Mouse (Mus musculus) gastrocnemius, adult 2 months (tissue): ENCODE measurements around the gene Chrna10. TPM values are rescaled to one million over a fixed set of nuclear protein-coding genes. Genes with fewer than 3 reads are reported as not detected.

Experiments used
- DNase-seq: peaks from one replicate; pipeline ENCODE4 v3.0.0; 2022
- H3K27ac ChIP-seq: fragments of 200-600 bp; 2 replicates; pipeline ENCODE4 v1.8.1; 2022; ENCODE audit warnings: mild to moderate bottlenecking
- H3K4me3 ChIP-seq: fragments of 200-600 bp; 2 replicates; pipeline ENCODE4 v1.8.1; 2022; ENCODE audit warnings: mild to moderate bottlenecking, moderate library complexity
- CTCF ChIP-seq: fragments of 200-600 bp; IDR thresholded peaks from 2 replicates; pipeline ENCODE4 v1.8.1; 2022; ENCODE audit warnings: antibody characterized with exemption, mild to moderate bottlenecking, moderate library complexity
- intact Hi-C: fragments of 180-260 bp; cut with DNase I; formaldehyde crosslinking; loops from one replicate; pipeline ENCODE4 v1.15.1; 2025
- long read RNA-seq, 2 experiments: library from polyadenylated mRNA; stranded (forward); transcript quantifications; one replicate each; pipeline ENCODE4 v2.0.0; 2021
- total RNA-seq, 2 experiments: library from RNA; stranded (reverse); gene quantifications; 2 replicates each; pipeline ENCODE4 v1.2.3; 2021

The Chrna10 gene
- not detected for total RNA-seq
- long read RNA-seq, experiment 1: 0 reads
- long read RNA-seq, experiment 2: 0 reads

- no peak for TF ChIP-seq CTCF
- intact Hi-C loops: no loop called here
These were observed at the start of gene Chrna10 for GRCm38 (mm10) chr7:102116579-102117331. Gene Chrna10, minus strand, starts transcription at chr7:102116828.

GRCm38 (mm10) chr7:102153691-102154090 is 37.1 kb upstream of the Chrna10 start:
- TF ChIP-seq CTCF: no peak
- H3K27ac ChIP-seq: no peak overlapping the region
- DNase-seq: no peak
- intact Hi-C loops: no loop called here
- no peak overlapping the region for H3K4me3 ChIP-seq

More at GRCm38 (mm10) chr7:102116579-102117331, at the start of gene Chrna10:
- H3K4me3 ChIP-seq: no peak within 1 kb of the TSS
- H3K27ac ChIP-seq: no peak within 1 kb of the TSS; the same call in 1 of the 2 replicates
- DNase-seq: peak; percentile 12

DNA sequence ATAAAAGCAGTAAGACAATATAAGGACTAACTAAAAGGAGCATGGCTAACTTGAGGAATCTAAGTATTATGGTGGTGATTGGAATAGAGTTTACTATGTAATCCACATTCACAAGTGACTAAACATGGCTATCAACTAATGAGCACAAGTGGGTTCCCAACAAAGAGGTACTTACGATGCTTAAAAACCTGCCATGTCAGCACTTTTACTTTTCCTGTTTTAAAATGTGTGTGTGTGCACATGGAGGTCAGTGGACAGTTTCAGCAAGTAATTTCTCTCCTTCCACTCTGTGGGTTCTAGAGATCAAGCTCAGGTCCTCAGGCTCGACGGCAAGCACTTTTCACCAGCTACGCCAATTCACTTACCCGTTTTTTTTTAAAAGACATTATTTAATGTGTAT is 21.3 kb upstream of the Chrna10 start:
- H3K4me3 ChIP-seq: no peak overlapping the region
- no peak overlapping the region for H3K27ac ChIP-seq
- intact Hi-C loops: loop anchor here (5.0 kb wide), 1 partner anchor 84 kb away; no protein-coding TSS in a partner anchor
- DNase-seq: no peak
- TF ChIP-seq CTCF: no peak

- Histone ChIP-seq H3K4me3 (no peak overlapping the region), H3K27ac (no peak overlapping the region)
- DNase-seq: peak; percentile 32
- TF ChIP-seq CTCF: peak; percentile 64
- intact Hi-C loops: loop anchor here (5.0 kb wide), 1 partner anchor 85 kb away; no protein-coding TSS in a partner anchor
These were observed 20.8 kb upstream of the Chrna10 start for GRCm38 (mm10) chr7:102137464-102137863.

DNA sequence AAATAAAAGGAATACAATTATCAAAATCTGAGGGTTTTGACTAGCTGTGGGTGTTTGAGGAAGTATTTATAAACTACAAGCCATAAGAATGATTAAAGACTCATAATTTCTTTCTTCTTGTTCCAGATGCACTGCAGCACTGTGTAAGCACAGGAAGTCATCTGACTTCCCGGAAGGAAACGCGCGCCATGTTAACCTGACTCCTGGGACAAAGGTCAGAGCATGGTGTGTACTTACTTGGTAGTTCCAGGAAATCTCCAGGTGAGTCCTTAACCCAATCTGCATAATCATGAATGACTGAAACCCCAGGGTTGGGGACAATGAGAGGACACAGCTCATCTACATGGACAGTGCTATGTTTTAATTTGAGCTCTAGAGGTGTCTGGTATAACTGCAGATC is 15.8 kb upstream of the Chrna10 start:
- intact Hi-C loops: no loop called here
- no peak for DNase-seq
- Histone ChIP-seq H3K4me3 (no peak overlapping the region), H3K27ac (peak overlapping the region; percentile 50)
- no peak for TF ChIP-seq CTCF

DNA sequence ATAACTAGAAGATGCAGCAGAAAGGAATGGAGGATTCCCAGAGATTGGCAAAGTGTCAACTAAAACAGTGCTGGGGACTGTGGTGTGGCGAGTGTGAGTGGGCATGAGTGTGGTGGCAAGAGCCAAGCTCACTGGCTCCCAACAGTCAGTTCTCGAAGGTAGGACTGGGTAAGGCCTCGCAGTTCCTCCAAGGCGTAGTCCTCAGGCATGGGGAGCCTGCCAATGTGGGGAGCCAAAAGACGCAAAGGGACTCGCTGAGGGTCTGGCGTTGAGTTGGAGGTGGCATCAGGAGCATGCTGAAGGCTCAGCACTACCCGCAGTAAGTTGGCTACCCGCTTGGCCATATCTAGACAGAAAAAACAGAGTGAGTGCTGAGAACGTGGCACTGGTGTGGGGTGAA is 3.7 kb upstream of the Chrna10 start:
- DNase-seq: no peak

DNA sequence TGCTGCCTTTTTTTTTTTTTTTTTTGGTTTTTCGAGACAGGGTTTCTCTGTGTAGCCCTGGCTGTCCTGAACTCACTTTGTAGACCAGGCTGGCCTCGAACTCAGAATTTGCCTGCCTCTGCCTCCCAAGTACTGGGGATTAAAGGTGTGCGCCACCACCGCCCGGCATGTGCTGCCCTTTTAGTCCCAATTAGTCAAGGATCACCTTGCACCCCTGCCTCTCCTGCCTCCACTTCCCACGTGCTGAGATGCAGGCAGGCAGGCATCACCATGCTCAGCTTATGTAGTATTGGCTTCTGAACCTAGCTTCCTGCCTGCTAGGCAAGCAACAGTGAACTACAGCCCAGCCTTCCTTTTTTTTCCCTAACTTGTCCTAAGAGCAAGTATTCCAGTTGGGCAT is 754 bp upstream of the Chrna10 start:
- Histone ChIP-seq H3K27ac (no peak overlapping the region), H3K4me3 (no peak overlapping the region)
- intact Hi-C loops: no loop called here
- peak; percentile 16 for DNase-seq
- TF ChIP-seq CTCF: no peak

More for the DNA sequence above, 3.7 kb upstream of the Chrna10 start:
- Histone ChIP-seq H3K4me3 (no peak overlapping the region), H3K27ac (no peak overlapping the region)
- TF ChIP-seq CTCF: no peak
- intact Hi-C loops: no loop called here

- peak; percentile 35 for DNase-seq
- Histone ChIP-seq H3K27ac (no peak overlapping the region), H3K4me3 (no peak overlapping the region)
- TF ChIP-seq CTCF: no peak
- intact Hi-C loops: no loop called here
These were observed 3.4 kb downstream of the Chrna10 start for GRCm38 (mm10) chr7:102113151-102113729.

GRCm38 (mm10) chr7:102109746-102110145 is 6.9 kb downstream of the Chrna10 start:
- intact Hi-C loops: no loop called here
- DNase-seq: no peak
- Histone ChIP-seq H3K27ac (peak overlapping the region; percentile 6), H3K4me3 (no peak overlapping the region)
- no peak for TF ChIP-seq CTCF

DNA sequence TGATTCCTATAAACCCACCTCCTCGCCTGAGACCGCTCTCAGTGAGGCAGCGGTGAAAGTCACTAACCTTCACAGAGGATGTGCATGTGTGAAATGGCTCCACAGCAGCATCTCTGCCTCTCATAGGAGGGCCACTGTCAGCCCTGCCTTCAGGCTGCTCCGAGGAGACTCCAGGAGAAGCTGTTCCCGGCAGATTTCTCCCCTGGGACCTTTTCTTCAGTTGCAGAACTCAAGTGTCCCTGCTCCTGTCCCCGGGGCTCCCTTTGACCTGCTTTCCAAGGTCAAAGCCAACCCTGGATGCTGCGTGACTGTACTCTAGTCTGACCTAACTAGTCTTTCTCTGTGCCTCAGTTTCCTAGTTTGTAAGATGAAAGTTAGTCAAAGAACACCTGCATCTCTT is 7.5 kb downstream of the Chrna10 start, which contains the start of gene Art5:
TSS of gene Art5 (minus strand) at position 319 of the 400 bp plus-strand sequence.
- TF ChIP-seq CTCF: no peak
- Histone ChIP-seq H3K27ac (peak within 1 kb of the TSS; percentile 67), H3K4me3 (peak within 1 kb of the TSS; percentile 71)
- peak; percentile 29 for DNase-seq
- intact Hi-C loops: no loop called here

DNA sequence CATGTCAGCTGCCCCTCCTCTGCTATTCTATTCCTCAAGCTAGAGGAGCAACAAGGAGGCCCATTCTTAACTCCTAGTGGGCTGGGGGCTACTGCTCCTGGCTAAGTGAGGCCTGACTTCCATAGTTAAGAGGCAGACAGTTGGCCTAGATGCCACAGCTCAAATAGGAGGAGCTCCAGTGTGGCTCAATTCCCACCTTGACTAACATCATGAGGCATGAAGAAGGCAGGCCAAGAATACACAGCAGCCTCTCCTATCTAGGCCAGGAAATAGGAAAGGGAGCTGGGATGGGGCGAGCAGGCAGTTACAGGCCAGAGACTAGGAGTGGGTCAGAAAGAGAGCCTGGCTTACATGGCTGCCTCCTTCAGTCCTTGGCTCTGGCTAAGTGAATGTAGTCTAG is 8.4 kb downstream of the Chrna10 start:
- intact Hi-C loops: no loop called here
- peak; percentile 61 for DNase-seq
- Histone ChIP-seq H3K27ac (peak overlapping the region; percentile 67), H3K4me3 (peak overlapping the region; percentile 71)
- TF ChIP-seq CTCF: no peak

DNA sequence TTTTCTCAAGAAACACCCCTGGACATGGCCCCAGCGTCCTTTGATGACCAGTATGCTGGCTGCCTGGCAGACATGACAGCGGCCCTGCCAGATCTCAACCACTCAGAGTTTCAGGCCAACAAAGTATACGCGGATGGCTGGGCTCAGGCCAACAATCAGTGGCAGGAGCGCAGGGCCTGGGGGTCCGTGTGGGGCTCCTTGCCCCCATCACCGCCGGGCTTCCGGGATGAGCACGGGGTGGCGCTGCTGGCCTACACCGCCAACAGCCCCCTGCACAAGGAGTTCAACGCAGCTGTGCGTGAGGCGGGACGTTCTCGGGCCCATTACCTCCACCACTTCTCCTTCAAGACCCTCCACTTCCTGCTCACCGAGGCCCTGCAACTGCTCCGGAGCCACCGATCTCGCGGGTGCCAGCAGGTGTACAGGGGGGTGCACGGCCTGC is 9.9 kb downstream of the Chrna10 start:
- no peak for TF ChIP-seq CTCF
- peak; percentile 58 for DNase-seq
- H3K4me3 ChIP-seq: peak overlapping the region; percentile 71
- intact Hi-C loops: no loop called here
- peak overlapping the region; percentile 67; the same call in 1 of the 2 replicates for H3K27ac ChIP-seq

GRCm38 (mm10) chr7:102104126-102104525 is 12.5 kb downstream of the Chrna10 start:
- DNase-seq: peak; percentile 58
- intact Hi-C loops: no loop called here
- peak overlapping the region; percentile 71 for H3K4me3 ChIP-seq
- no peak for TF ChIP-seq CTCF
- peak overlapping the region; percentile 97 for H3K27ac ChIP-seq
